Mouse (Mus musculus) embryonic facial prominence, embryonic 15.5 days (tissue): ENCODE data around the gene Alox8. TPM values are rescaled to one million over a fixed set of nuclear protein-coding genes. Genes with fewer than 3 reads are reported as not detected.

Source experiments
- ATAC-seq: fragments of 200-750 bp; cut with Nextera tagmentation; 2 replicates; pipeline ENCODE4 v1.8.0; 2017; ENCODE audit warnings: low read depth, moderate TSS enrichment; ENCODE audit not compliant: insufficient number of reproducible peaks, low FRiP score, low TSS enrichment
- H3K27ac ChIP-seq: fragments of 300-500 bp; sonication (generic); replicated peaks from 2 replicates; pipeline ENCODE4 v1.5.1; 2015; ENCODE audit warnings: mild to moderate bottlenecking, inconsistent platforms
- H3K27me3 ChIP-seq: fragments of 300-500 bp; sonication (generic); 2 replicates; pipeline ENCODE4 v1.6.1; 2015; ENCODE audit warnings: inconsistent platforms
- H3K36me3 ChIP-seq: fragments of 300-500 bp; sonication (generic); 2 replicates; pipeline ENCODE4 v1.6.1; 2015; ENCODE audit warnings: mild to moderate bottlenecking, inconsistent platforms
- H3K4me1 ChIP-seq: fragments of 300-500 bp; sonication (generic); 2 replicates; pipeline ENCODE4 v1.6.1; 2015; ENCODE audit warnings: inconsistent platforms
- H3K4me2 ChIP-seq: fragments of 300-500 bp; sonication (generic); replicated peaks from 2 replicates; pipeline ENCODE4 v1.6.1; 2015; ENCODE audit warnings: mild to moderate bottlenecking, inconsistent platforms
- H3K4me3 ChIP-seq: fragments of 300-500 bp; sonication (generic); replicated peaks from 2 replicates; pipeline ENCODE4 v1.5.1; 2015; ENCODE audit warnings: mild to moderate bottlenecking, inconsistent platforms
- H3K9ac ChIP-seq: fragments of 300-500 bp; sonication (generic); 2 replicates; pipeline ENCODE4 v1.6.1; 2015; ENCODE audit warnings: inconsistent platforms
- H3K9me3 ChIP-seq: fragments of 300-500 bp; sonication (generic); replicated peaks from 2 replicates; pipeline ENCODE4 v1.6.1; 2016; ENCODE audit warnings: inconsistent platforms
- WGBS: fragments of 180-500 bp; shearing (Covaris S2); methylation state at CpG from one replicate; pipeline ENCODE4 v1.1.7; 2015; 5-methylcytosine and 5-hydroxymethylcytosine counted together
- polyA plus RNA-seq: library from polyadenylated mRNA; unstranded; fragments of >200 nt; fragmentation: Nextera tagmentation; extraction: Ambion mirVana; gene quantifications from 2 replicates; pipeline ENCODE4 v1.2.1, GENCODE M21; 2015

Alox8 gene
- polyA plus RNA-seq, 1 experiment from 2014 or later, result 0.27 TPM

DNA sequence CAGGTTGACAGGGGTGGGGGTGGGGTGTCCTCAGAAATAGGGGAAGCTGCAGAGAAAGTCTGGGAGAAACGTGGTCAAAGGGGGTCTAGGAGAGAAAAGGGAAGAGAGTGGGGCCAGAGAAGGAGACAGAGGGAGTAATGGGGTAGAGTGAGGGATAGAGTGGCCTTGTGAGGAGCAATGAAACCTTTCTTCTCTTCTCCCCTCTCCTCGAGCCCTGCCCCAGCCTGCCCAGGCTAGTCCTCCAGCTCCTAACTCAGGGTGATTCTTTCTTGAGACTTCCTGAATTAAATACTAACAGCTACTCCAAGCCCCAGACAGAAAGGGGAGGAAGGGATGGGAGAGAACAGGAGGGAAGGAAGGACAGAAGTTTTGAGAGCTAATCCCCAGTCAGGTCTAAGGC, 21.0 kb upstream of the Alox8 start:
- Histone ChIP-seq H3K4me2 (no peak overlapping the region), H3K9ac (no peak overlapping the region), H3K4me3 (no peak overlapping the region), H3K27ac (no peak overlapping the region), H3K36me3 (no peaks in the 10 kb centered on the region), H3K9me3 (no peaks in the 10 kb centered on the region), H3K27me3 (no peaks in the 10 kb centered on the region), H3K4me1 (no peaks in the 10 kb centered on the region)
- no peak for ATAC-seq
- WGBS, result 23% methylated on average over 2 of the region's 2 CpGs

DNA sequence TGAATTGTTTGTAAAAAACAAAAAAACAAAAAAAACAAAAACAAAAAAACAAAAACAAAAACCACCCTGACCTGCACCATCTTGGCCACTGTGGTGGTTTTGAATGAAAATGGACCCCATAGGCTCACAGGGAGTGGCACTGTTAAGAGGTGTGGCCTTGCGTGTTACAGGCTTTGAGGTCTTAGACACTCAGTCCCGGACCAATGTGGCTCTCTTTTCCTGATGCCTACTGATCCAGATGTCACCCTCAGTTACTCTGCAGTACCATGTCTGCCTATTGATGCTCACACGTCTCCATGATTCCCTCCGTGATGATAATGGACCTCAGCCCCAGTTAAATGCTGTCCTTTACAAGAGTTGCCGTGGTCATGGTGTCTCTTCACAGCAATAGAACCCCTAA, 19.8 kb upstream of the Alox8 start:
- 87% methylated on average over 5 of the region's 5 CpGs for WGBS
- no peak overlapping the region for H3K4me2 ChIP-seq
- H3K4me3 ChIP-seq, result no peak overlapping the region
- no peak overlapping the region for H3K9ac ChIP-seq
- no peaks in the 10 kb centered on the region for H3K36me3 ChIP-seq
- no peak for ATAC-seq
- no peaks in the 10 kb centered on the region for H3K27me3 ChIP-seq
- H3K27ac ChIP-seq, result no peak overlapping the region
- H3K4me1 ChIP-seq, result no peaks in the 10 kb centered on the region
- H3K9me3 ChIP-seq, result no peaks in the 10 kb centered on the region

- Histone ChIP-seq H3K4me3 (peak overlapping the region; percentile 22), H3K27me3 (no peaks in the 10 kb centered on the region), H3K9me3 (no peaks in the 10 kb centered on the region), H3K4me2 (peak overlapping the region; percentile 27), H3K36me3 (no peaks in the 10 kb centered on the region), H3K4me1 (no peaks in the 10 kb centered on the region), H3K9ac (no peak overlapping the region), H3K27ac (no peak overlapping the region)
- ATAC-seq, result no peak
- WGBS, result 18% methylated on average over 2 of the region's 2 CpGs
Measured at GRCm38 (mm10) chr11:69211431-69211830, 13.8 kb upstream of the Alox8 start.

GRCm38 (mm10) chr11:69202469-69203230, 5.0 kb upstream of the Alox8 start:
- ATAC-seq, result no peak
- H3K36me3 ChIP-seq, result no peaks in the 10 kb centered on the region
- H3K27ac ChIP-seq, result no peak overlapping the region
- peaks cover 8% of the 10 kb centered on the region for H3K27me3 ChIP-seq
- H3K4me2 ChIP-seq, result no peak overlapping the region
- 0 out of 2 replicates have a peak, but pooled peaks cover 2% of the 10 kb centered on the region for H3K4me1 ChIP-seq
- 67% methylated on average over 13 of the region's 13 CpGs for WGBS
- no peak overlapping the region for H3K4me3 ChIP-seq
- H3K9me3 ChIP-seq, result no peaks in the 10 kb centered on the region
- H3K9ac ChIP-seq, result no peak overlapping the region

- WGBS, result 68% methylated on average over 6 of the region's 6 CpGs
Measured at GRCm38 (mm10) chr11:69200231-69200630, 2.6 kb upstream of the Alox8 start.

GRCm38 (mm10) chr11:69199251-69199650, 1.6 kb upstream of the Alox8 start:
- H3K27ac ChIP-seq, result no peak overlapping the region
- H3K27me3 ChIP-seq, result peaks cover 24% of the 10 kb centered on the region
- H3K4me2 ChIP-seq, result no peak overlapping the region
- 60% methylated on average over 1 of the region's 1 CpGs for WGBS
- H3K4me1 ChIP-seq, result peaks cover 14% of the 10 kb centered on the region
- ATAC-seq, result no peak
- H3K36me3 ChIP-seq, result no peaks in the 10 kb centered on the region
- no peaks in the 10 kb centered on the region for H3K9me3 ChIP-seq
- H3K9ac ChIP-seq, result no peak overlapping the region
- H3K4me3 ChIP-seq, result no peak overlapping the region

More at GRCm38 (mm10) chr11:69200231-69200630, 2.6 kb upstream of the Alox8 start:
- peaks cover 14% of the 10 kb centered on the region for H3K4me1 ChIP-seq
- H3K27me3 ChIP-seq, result peaks cover 24% of the 10 kb centered on the region
- H3K9me3 ChIP-seq, result no peaks in the 10 kb centered on the region
- H3K4me2 ChIP-seq, result no peak overlapping the region
- no peak for ATAC-seq
- no peak overlapping the region for H3K9ac ChIP-seq
- H3K36me3 ChIP-seq, result no peaks in the 10 kb centered on the region
- H3K4me3 ChIP-seq, result no peak overlapping the region
- H3K27ac ChIP-seq, result no peak overlapping the region

DNA sequence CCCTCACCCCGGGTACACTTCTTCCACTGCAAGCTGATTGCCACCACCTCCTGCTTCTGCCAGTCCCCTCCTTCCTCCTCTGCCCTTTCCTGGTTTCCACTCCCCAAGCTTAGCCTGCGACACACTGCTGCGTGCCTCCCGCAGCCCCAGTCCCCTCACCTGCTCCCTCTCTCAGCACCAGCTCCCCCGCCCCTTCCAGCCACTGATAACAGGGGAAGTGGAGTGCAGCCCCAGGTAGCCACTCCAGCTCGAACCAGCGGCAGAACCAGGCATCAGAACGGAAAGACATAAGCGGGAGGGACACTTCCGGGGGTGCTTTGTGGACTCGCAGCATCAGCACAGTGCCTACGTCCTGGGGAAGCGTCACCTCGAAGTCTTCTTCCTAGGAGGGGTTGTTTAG, 449 bp downstream of the Alox8 start:
- Histone ChIP-seq H3K36me3 (no peaks in the 10 kb centered on the region), H3K27me3 (peaks cover 24% of the 10 kb centered on the region), H3K4me1 (peaks cover 14% of the 10 kb centered on the region), H3K4me3 (peak overlapping the region; percentile 35), H3K27ac (no peak overlapping the region), H3K4me2 (peak overlapping the region; percentile 63), H3K9ac (peak overlapping the region; percentile 24; the same call in 1 of the 2 replicates), H3K9me3 (no peaks in the 10 kb centered on the region)
- no peak for ATAC-seq
- 2% methylated on average over 14 of the region's 14 CpGs for WGBS

- Histone ChIP-seq H3K36me3 (no peaks in the 10 kb centered on the region), H3K4me3 (peak overlapping the region; percentile 35), H3K27ac (no peak overlapping the region), H3K4me1 (peaks cover 14% of the 10 kb centered on the region), H3K9me3 (no peaks in the 10 kb centered on the region), H3K9ac (no peak overlapping the region), H3K27me3 (peaks cover 24% of the 10 kb centered on the region), H3K4me2 (peak overlapping the region; percentile 63)
- ATAC-seq, result no peak
- 5% methylated on average over 5 of the region's 5 CpGs for WGBS
Measured at GRCm38 (mm10) chr11:69196766-69197165, 877 bp downstream of the Alox8 start.

- peaks cover 14% of the 10 kb centered on the region for H3K4me1 ChIP-seq
- no peak overlapping the region for H3K4me3 ChIP-seq
- H3K9ac ChIP-seq, result no peak overlapping the region
- H3K27me3 ChIP-seq, result peaks cover 18% of the 10 kb centered on the region
- no peaks in the 10 kb centered on the region for H3K36me3 ChIP-seq
- no peaks in the 10 kb centered on the region for H3K9me3 ChIP-seq
- H3K4me2 ChIP-seq, result no peak overlapping the region
- no peak for ATAC-seq
- H3K27ac ChIP-seq, result no peak overlapping the region
- 2% methylated on average over 1 of the region's 1 CpGs for WGBS
Measured at GRCm38 (mm10) chr11:69192840-69193239, 4.8 kb downstream of the Alox8 start.

DNA sequence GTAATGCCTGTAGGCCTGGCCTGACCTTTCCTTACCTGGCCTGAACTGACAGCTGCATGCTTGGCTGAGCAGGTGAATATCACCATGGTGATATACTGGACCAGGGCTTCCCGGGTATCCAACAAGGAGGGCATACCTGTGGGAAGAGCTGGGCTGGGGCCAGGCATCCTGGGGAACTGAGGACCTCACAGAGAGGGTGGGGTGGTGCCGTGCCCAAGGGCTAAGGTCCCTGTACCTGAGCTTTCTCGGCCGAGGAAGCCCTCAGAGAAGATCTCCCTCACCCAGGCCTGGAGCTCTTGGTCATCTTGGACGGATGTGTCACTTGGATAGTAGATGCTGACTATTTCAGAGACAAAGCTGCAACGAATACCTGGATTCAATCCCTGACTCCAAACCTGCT, 11.7 kb downstream of the Alox8 start:
- Histone ChIP-seq H3K36me3 (no peaks in the 10 kb centered on the region), H3K27me3 (no peaks in the 10 kb centered on the region), H3K9me3 (no peaks in the 10 kb centered on the region), H3K9ac (no peak overlapping the region), H3K4me3 (no peak overlapping the region), H3K4me2 (no peak overlapping the region), H3K27ac (no peak overlapping the region), H3K4me1 (no peaks in the 10 kb centered on the region)
- 80% methylated on average over 6 of the region's 6 CpGs for WGBS
- no peak for ATAC-seq

DNA sequence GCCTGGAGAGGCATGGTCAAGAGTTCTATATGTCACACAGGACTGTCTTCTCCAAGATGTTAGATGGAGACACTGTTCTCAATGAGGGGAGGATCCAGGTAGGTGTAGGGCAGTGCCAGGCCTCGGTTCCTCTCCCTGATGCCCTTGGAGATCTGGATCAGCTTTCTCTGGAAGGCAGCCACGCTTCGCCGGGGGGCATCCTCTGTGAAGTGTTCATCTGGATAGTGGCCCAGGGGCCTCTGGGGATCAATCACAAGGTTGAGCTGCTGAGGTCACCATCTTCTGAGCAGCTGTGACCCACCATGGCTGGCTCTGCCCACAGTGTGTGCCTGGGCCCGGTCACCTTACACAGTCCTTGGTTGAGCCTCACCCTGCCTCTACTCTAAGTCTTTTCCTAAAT, 12.6 kb downstream of the Alox8 start:
- Histone ChIP-seq H3K4me2 (no peak overlapping the region), H3K4me1 (no peaks in the 10 kb centered on the region), H3K9ac (no peak overlapping the region), H3K27ac (no peak overlapping the region), H3K36me3 (no peaks in the 10 kb centered on the region), H3K4me3 (no peak overlapping the region), H3K27me3 (no peaks in the 10 kb centered on the region), H3K9me3 (no peaks in the 10 kb centered on the region)
- ATAC-seq, result no peak
- 69% methylated on average over 5 of the region's 5 CpGs for WGBS

DNA sequence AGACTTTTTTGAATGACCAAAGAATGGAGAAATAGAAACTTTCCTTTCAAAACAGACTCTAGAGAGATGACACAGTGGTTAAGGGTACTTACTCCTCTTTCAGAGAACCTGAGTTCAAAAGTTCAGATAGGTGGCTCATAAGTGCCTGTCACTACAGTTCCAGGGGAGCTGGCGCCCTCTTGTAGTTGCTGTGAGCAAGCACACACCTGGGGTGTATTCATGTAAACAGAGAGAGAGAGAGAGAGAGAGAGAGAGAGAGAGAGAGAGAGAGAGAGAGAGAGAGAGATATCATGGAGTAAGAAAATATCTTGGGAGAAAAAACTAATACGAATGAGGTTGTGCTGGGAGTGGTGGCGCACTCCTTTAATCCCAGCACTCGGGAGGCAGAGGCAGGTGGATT, 17.5 kb downstream of the Alox8 start:
- Histone ChIP-seq H3K36me3 (no peaks in the 10 kb centered on the region), H3K4me2 (no peak overlapping the region), H3K9me3 (no peaks in the 10 kb centered on the region), H3K4me3 (no peak overlapping the region), H3K27me3 (no peaks in the 10 kb centered on the region), H3K9ac (no peak overlapping the region), H3K4me1 (no peaks in the 10 kb centered on the region), H3K27ac (no peak overlapping the region)
- no peak for ATAC-seq
- 82% methylated on average over 4 of the region's 4 CpGs for WGBS
